Mouse (Mus musculus): ENCODE results near the gene Ccdc148. TPM values are rescaled to one million over a fixed set of nuclear protein-coding genes. Genes with fewer than 3 reads are reported as not detected.

The Ccdc148 gene
- polyA plus RNA-seq, 1 experiment: 0.09 TPM

DNA sequence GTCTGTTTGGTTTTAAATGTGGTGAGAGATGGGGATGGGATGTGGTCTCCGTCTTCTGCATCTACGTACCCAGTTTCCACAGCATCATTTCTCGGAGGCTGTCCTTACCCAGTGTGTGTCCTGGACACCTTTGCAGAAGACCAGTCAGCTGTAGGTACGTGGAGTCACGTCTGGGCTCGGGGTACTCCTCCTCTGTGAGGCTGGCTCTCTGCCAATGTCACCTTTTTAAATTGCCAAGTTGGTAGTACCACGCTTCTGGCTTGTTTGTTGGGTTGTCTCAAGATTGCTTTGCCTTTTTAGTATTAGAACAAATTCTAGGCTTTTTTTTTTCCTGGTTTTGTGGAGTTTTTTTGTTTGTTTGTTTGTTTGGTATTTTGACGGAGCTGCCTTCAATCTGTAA lies 30.7 kb downstream of the Ccdc148 start:
- TF ChIP-seq POLR2A (IDR thresholded peaks at IDR 0.05; ENCODE audit: borderline replicate concordance, extremely low read depth, low read depth, low read length): no peak
- no peak for TF ChIP-seq CTCF (IDR thresholded peaks at IDR 0.05; ENCODE audit: insufficient read depth, low read length)
- WGBS: 67% methylated on average over 8 of the region's 8 CpGs
- DNase-seq: no peak
- no peak overlapping the region for H3K4me3 ChIP-seq (replicated peaks; ENCODE audit: extremely low read depth, low read depth, low read length)
- H3K4me1 ChIP-seq (ENCODE audit: control insufficient read depth, insufficient read depth, low read length): no peaks in the 10 kb centered on the region

DNA sequence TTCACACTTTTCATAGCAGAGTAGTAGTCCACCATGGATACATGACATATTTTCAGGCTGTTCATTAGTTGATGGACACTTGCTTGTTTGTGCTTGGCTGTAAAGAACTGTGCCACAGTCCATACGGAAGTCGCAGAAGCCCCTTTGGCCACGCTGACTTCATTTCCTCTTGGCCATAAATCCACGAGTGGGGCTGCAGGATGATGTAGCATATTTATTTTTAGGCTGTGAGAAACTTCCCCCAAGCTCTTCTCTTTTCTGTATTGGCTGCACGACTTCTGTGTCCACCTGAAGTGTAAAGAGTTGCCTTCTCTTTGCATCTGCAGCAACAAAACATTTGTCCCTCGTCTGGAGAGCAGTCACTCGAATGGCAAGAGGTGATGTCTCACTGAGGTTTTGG lies 31.5 kb downstream of the Ccdc148 start:
- 45% methylated on average over 7 of the region's 7 CpGs for WGBS
- Histone ChIP-seq H3K4me3 (replicated peaks; ENCODE audit: extremely low read depth, low read depth, low read length) (no peak overlapping the region), H3K4me1 (ENCODE audit: control insufficient read depth, insufficient read depth, low read length) (no peaks in the 10 kb centered on the region)
- DNase-seq: no peak
- TF ChIP-seq CTCF (IDR thresholded peaks at IDR 0.05; ENCODE audit: insufficient read depth, low read length): no peak
- no peak for TF ChIP-seq POLR2A (IDR thresholded peaks at IDR 0.05; ENCODE audit: borderline replicate concordance, extremely low read depth, low read depth, low read length)

DNA sequence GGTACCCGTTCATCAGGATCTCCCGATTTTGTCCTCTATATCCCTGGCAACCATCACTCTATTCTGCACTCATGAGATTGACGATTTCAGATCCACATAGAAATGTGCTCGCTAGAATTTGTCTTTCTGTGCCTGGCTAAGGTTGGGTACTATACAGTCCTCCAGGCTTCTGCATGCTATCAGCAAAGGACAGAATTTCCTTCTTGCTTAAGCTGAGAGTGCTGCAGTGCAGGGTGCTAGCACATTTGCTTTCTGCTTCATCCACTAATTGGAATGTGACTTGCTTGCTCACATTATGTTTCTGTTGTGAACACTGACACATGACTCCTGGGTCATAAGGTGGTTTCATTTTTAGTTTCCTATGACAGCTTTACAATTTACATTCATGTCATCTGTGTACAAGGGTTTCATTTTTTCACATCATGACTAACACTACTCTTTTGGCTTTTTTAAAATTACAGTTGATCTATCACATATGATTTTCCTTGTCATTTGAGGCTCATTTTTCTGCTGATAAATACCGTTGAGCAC lies 104.8 kb downstream of the Ccdc148 start:
- WGBS: 76% methylated on average over 5 of the region's 5 CpGs
- TF ChIP-seq POLR2A (IDR thresholded peaks at IDR 0.05; ENCODE audit: borderline replicate concordance, extremely low read depth, low read depth, low read length): no peak
- TF ChIP-seq CTCF (IDR thresholded peaks at IDR 0.05; ENCODE audit: insufficient read depth, low read length): no peak
- Histone ChIP-seq H3K4me3 (replicated peaks; ENCODE audit: extremely low read depth, low read depth, low read length) (no peak overlapping the region), H3K4me1 (ENCODE audit: control insufficient read depth, insufficient read depth, low read length) (no peaks in the 10 kb centered on the region)
- DNase-seq: no peak

DNA sequence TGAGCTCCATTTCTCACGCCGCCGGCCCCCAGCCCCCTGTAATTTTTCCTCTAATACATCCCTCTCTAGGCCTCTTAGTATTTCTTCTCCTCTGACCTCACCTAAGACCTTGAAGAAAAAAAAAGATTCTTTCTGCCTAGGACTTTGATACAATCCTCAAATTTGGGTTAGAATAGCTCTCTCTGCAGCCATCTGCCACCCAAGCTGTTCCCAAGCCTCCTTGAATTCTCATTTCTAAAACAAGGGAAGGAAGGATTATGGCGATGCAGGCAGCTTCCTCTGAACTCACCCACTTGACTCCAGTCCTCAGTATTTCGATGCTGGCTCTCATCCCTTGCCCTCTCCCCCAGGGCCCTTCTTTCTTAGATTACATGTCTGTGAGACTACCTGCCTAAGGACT lies 106.1 kb downstream of the Ccdc148 start:
- WGBS: 74% methylated on average over 5 of the region's 5 CpGs
- DNase-seq: no peak
- TF ChIP-seq POLR2A (IDR thresholded peaks at IDR 0.05; ENCODE audit: borderline replicate concordance, extremely low read depth, low read depth, low read length) (no peak), CTCF (IDR thresholded peaks at IDR 0.05; ENCODE audit: insufficient read depth, low read length) (no peak)

DNA sequence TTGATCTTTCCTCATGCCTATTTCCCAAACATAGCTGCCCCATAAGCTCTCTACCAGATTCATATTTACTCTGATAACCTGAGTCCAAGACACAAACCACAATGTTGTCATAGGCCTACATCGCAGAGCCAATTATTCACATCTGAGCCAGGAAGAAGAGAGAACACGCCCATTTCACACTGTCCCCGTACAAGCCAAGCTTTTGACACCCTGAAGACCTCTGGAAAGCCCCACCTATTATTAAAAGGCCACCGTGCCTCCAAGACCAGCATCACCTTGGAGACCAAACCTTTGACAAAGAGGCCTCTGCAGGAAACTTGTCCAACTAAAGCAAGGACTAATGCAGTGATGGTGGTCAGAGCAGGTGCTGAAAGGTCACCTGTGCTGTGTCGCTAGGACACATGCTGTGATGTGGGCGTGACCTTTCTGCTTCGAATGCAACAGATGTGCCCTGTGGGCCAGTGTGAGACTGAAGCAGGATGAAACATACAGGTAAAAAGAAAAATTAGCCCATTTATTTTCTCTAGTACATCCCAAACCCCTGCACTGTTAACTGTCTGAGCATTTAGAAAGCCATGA lies 106.9 kb downstream of the Ccdc148 start:
- H3K4me3 ChIP-seq (replicated peaks; ENCODE audit: extremely low read depth, low read depth, low read length): no peak overlapping the region

More for the DNA sequence above, 106.1 kb downstream of the Ccdc148 start:
- no peaks in the 10 kb centered on the region for H3K4me1 ChIP-seq (ENCODE audit: control insufficient read depth, insufficient read depth, low read length)
- H3K4me3 ChIP-seq (replicated peaks; ENCODE audit: extremely low read depth, low read depth, low read length): no peak overlapping the region

DNA sequence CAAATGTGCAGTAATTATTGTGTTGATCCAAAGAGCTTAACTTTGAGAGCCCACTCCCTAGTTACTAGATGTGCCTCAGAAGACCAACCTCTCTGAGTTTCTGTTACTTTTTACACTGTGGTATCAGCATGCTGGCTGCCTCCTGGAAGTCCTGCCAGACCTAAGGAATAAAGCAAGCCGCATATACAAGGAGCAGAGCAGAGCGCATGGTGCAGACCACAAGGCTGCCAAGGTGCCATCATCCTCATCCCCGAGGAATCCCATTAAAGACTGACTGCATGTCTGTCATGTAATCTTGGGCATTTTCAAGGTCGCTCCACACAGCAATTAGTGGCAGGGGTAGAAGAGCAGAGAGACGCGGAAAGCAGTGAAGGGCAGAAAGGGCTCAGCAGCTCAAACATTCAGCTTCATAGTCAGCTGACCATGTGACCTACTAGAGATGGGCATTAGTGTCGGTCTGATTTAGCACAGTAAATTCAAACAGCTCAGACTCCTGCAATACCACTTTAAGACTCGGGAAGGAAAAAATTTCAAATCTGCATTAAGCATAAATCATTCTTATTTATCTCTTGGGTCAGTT lies 110.1 kb downstream of the Ccdc148 start:
- TF ChIP-seq POLR2A (IDR thresholded peaks at IDR 0.05; ENCODE audit: borderline replicate concordance, extremely low read depth, low read depth, low read length) (no peak), CTCF (IDR thresholded peaks at IDR 0.05; ENCODE audit: insufficient read depth, low read length) (no peak)
- 82% methylated on average over 8 of the region's 8 CpGs for WGBS
- H3K4me3 ChIP-seq (replicated peaks; ENCODE audit: extremely low read depth, low read depth, low read length): no peak overlapping the region
- no peaks in the 10 kb centered on the region for H3K4me1 ChIP-seq (ENCODE audit: control insufficient read depth, insufficient read depth, low read length)
- DNase-seq: no peak

More for the DNA sequence above, 106.9 kb downstream of the Ccdc148 start:
- no peaks in the 10 kb centered on the region for H3K4me1 ChIP-seq (ENCODE audit: control insufficient read depth, insufficient read depth, low read length)
- no peak for DNase-seq
- WGBS: 60% methylated on average over 7 of the region's 7 CpGs
- TF ChIP-seq CTCF (IDR thresholded peaks at IDR 0.05; ENCODE audit: insufficient read depth, low read length) (no peak), POLR2A (IDR thresholded peaks at IDR 0.05; ENCODE audit: borderline replicate concordance, extremely low read depth, low read depth, low read length) (no peak)

DNA sequence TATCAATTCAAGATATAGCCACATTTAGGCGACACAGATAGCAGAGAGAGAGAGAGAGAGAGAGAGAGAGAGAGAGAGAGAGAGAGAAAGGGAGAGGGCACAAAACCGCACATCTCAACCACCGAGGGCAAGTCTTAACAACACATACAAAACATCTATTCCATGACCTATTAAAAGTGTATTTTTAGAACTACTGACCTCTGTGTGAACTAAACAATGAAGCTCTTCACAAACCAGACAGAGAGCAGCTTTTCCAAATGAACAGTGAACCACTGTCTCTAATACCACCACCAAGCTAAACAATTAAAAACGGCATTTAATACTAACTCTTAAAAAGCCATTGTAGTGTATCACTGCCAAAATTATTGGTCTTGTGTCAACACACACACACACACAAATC lies 110.8 kb downstream of the Ccdc148 start:
- DNase-seq: no peak
- TF ChIP-seq CTCF (IDR thresholded peaks at IDR 0.05; ENCODE audit: insufficient read depth, low read length): no peak
- TF ChIP-seq POLR2A (IDR thresholded peaks at IDR 0.05; ENCODE audit: borderline replicate concordance, extremely low read depth, low read depth, low read length): no peak
- no peaks in the 10 kb centered on the region for H3K4me1 ChIP-seq (ENCODE audit: control insufficient read depth, insufficient read depth, low read length)
- 53% methylated on average over 4 of the region's 4 CpGs for whole genome bisulfite sequencing
- H3K4me3 ChIP-seq (replicated peaks; ENCODE audit: extremely low read depth, low read depth, low read length): no peak overlapping the region

DNA sequence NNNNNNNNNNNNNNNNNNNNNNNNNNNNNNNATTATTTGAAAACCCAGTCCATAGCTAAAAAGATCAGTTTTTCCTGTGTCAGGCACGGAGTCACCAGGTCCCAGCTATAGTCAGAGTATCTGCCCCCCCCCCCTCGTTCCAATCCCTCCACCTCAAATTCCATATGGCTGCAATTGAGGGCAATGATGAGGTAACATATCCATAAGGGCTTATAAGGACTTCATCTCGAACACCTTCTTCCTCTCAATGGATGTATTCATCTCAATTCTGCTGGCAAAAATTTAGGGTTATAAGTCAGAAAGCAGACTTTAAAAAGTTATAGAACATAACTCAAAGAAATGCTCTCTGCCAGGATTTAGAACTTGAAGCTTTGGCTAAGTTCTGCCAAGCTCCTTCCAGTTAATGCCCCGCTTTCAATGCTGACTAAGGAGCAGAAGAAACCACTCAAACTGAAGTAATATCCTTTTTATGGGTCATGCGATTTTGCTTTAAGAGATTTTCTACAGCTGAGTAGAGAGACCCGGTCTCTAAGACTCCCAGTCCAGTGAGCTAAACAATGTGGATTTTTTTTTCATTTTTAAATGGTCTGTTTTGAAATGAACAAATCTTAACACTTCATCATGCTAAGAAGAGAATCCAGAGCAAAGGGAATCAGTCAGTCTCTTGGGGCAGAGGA lies 111.6 kb downstream of the Ccdc148 start:
- TF ChIP-seq CTCF (IDR thresholded peaks at IDR 0.05; ENCODE audit: insufficient read depth, low read length) (no peak), POLR2A (IDR thresholded peaks at IDR 0.05; ENCODE audit: borderline replicate concordance, extremely low read depth, low read depth, low read length) (no peak)

DNA sequence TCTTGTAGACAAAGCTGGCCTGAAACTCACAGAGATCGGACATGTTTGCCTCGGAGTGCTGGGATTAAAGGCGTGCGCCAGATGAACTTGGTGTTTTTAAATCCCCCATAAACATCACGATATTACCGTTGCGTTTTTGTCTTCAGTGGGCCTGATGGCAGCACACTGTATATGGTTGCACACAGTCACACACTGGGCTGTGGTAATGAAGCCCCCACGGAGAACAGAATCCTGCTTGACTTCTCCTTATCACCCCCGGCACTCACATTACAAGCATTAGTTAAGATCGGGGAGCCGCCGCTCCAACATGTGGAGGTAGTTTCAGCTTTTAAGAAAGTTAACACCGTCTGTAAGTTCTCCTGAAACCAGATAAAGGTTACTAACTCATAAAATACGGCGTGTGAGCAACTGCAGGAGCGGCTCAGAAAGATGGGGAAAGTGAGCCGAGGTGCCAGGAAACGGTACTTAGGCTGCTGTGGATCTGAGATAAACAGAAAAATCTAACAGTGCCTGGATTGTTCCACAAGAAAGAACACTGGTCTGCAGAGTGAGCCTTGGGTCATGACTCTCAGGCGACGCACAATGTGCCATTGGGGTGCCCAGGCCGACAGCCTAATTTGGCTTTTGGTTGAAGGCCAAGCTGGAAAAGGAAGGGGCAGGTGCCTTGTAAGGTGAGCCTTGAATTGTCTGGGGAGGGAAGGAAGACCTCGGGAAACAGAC lies 117.0 kb downstream of the Ccdc148 start:
- H3K4me1 ChIP-seq (ENCODE audit: control insufficient read depth, insufficient read depth, low read length): no peaks in the 10 kb centered on the region
- 48% methylated on average over 22 of the region's 22 CpGs for WGBS
- no peak for TF ChIP-seq POLR2A (IDR thresholded peaks at IDR 0.05; ENCODE audit: borderline replicate concordance, extremely low read depth, low read depth, low read length)
- TF ChIP-seq CTCF (IDR thresholded peaks at IDR 0.05; ENCODE audit: insufficient read depth, low read length): no peak
- DNase-seq: no peak
- H3K4me3 ChIP-seq (replicated peaks; ENCODE audit: extremely low read depth, low read depth, low read length): no peak overlapping the region

More for the DNA sequence above, 111.6 kb downstream of the Ccdc148 start:
- no peak overlapping the region for H3K4me3 ChIP-seq (replicated peaks; ENCODE audit: extremely low read depth, low read depth, low read length)
- H3K4me1 ChIP-seq (ENCODE audit: control insufficient read depth, insufficient read depth, low read length): no peaks in the 10 kb centered on the region
- no peak for DNase-seq
- 60% methylated on average over 6 of the region's 6 CpGs for WGBS

Data from lung, adult 2 months (tissue).